Mouse (Mus musculus) adrenal gland, adult 2 months (tissue): ENCODE measurements around the gene Pdia2. TPM values are rescaled to one million over a fixed set of nuclear protein-coding genes. Genes with fewer than 3 reads are reported as not detected.
"Not testable (repeated sequence)": the region's sequence is repeated elsewhere in the genome, so short reads cannot be mapped to it uniquely, and the experiment has no call there.

Experiments used
- DNase-seq: peaks from one replicate; pipeline ENCODE4 v3.0.0; 2021
- polyA plus RNA-seq: library from polyadenylated mRNA; depleted of rRNA; stranded (reverse); fragments of >200 nt; gene quantifications from 2 replicates; pipeline ENCODE4 v1.2.3, GENCODE M21; 2012; rRNA removed
- total RNA-seq, 2 experiments: library from RNA; stranded (reverse); gene quantifications; 2 replicates each; pipeline ENCODE4 v1.2.3; 2021

Gene Pdia2
- total and polyA plus RNA-seq, 3 experiments, result 0.44 to 1.3 (median 0.63) TPM

DNA sequence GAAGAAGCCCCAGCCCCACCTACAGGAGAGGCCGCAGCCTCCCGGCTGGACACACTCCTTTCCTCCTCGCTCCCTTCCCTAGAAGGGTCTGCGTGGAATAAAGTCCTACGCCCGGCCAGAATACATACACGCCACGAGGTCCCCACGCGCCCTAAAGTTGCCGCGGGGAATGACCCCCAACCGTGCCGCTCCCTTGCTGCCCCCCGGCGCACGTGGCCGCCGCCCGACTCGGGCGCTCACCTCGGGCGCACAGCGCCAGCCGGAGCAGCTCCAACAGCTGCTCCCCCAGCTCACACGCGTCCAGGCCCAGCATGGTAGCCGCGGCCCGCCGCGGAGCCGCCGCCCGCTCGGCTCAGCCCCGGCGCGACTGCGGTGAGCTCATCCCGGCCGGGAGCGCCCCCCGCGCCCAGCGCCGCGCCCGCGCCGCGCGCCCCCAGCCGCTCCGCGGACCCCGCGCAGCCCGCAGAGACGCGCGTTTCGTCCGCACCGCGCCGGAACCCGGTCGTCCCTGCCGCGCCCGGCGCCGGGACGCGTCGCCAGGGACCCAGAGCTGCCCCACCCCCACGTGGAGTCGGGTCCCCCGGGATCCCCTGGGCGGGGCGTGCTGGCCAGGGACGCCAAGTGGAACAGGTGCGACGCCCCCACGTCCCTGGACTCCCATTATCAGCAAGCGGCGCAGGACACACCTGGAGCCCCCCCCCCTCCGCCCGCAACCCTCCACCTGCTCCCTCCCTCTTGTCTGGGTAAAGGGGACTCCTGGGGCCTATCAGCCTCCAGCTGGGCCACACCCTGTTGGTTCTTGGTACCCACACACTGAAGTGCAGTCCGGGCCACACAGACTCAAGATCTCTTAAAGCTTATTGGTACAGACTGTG is 2.2 kb upstream of the Pdia2 start:
- DNase-seq, result peak; percentile 54

DNA sequence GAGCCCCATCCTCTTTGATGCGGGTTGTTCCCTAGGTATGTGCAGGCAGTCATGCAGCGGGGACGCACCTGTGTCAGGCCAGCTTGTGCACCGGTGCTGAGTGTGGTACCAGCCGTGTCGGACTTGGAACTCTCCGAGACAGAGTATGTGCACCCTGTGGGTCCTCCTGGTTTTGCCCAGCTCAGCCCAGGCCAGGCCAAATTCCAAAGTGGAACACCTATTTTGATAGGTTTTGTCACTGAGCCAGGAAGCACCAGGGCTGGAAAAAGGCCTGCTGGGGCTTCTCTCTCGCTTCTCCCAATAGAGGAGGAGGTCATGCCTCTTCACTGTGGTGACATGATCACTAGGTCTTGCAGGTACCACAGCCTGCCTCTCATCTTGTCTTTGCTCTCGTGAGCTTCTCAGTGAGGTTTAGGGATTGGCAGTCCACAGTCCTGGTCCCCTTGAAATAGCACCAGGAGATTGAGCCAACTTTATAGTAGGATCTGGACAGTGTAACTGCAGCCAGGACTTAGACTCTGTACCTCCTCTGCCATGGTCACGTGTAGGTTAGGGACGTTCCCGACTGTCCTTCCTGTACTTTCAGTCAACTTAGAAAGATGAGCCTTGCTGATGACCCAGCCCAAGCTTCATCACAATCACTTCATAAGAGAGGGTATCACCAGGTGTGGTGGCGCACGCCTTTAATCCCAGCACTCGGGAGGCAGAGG is 6.3 kb downstream of the Pdia2 start:
- DNase-seq, result no peak

DNA sequence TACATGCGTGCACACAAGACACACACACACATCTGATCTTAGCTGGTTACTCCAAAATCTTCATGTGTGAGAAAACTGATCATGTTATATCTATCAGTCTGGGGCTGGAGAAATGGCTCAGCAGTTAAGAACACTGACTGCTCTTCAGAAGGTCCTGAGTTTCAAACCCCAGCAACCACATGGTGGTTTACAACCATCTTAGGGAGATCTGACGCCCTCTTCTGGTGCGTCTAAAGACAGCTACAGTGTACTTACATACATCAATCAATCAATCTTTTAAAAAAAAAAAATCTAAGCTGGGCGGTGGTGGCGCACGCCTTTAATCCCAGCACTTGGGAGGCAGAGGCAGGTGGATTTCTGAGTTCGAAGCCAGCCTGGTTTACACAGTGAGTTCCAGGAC is 7.4 kb downstream of the Pdia2 start:
- DNase-seq, result not testable (repeated sequence)

DNA sequence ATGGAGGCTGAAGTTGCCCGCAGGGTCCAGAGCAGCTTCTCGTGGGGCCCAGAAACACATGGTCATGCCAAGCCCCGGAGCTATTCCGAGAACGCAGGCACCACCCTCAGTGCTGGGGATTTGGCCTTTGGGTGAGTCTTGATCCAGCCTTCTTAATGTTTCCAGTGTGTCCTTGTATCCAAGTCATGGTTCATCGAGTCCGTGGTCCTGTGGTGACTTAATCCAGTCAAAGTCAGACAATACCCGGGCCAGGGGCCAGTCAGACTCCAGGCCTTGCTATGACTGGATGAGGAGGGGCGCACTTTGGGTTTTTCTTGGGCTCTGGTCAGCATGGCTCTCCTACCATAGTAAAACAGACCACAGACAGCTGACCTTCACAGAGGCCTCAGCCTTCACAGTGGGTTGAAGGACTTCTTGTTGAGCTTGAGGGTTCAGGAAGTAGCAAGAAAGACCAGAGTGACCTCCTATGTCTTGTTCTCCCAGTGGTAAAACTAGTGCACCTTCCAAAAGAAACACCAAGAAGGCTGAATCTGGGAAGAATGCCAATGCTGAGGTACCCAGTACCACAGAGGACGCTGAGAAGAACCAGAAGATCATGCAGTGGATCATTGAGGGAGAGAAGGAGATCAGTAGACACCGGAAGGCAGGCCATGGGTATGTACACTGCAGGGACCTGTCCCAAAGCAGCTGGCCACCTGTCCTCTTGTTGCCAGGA is 10.6 kb downstream of the Pdia2 start:
- no peak for DNase-seq

DNA sequence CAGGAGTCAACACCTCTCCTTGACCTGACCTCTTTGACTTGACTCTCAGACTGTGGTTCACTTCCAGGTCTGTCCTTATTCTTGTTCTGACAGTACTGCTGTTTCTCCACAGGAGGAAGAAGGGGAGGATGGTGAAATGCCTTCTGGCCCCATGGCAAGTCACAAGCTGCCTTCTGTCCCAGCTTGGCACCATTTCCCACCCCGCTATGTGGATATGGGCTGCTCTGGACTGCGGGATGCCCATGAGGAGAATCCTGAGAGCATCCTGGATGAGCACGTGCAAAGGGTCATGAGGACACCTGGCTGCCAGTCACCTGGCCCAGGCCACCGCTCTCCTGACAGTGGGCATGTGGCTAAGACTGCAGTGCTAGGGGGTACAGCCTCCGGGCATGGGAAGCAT is 11.3 kb downstream of the Pdia2 start:
- no peak for DNase-seq

DNA sequence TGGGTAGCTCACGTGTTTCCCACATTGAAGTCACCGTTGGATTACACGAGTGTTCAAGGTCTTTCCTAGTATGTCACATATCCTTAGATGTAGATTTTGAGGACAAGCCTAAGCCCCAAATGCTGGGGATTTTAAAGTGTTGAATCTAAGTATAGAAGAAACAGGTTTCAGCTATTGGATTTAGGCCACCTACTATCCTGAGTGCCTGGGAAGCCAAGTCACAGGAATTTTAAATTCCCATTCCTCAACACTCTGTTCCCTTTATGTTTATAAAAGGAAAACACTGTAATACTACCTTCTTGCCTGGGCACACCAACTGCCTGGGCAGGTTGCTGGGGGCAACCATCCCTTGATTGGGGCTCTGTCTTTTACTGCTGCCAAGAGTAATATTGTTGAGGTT is 17.7 kb downstream of the Pdia2 start:
- no peak for DNase-seq

DNA sequence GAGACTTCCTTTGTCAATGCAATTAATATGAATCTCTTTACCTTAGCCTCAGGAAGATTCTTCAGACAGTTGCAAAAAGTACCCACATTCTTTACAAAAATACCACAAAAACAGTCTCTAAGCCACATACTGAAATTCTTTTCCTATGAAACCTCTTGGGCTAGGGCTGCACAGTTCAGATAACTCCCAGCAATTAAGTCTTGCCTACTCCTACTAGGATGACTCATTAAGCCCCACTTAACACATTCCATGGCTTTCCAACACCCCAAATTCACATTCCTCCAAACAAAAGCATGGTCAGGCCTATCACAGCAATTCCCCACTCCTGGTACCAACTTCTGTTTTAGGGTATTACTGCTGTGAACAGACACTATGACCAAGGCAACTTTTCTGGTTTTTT is 20.3 kb downstream of the Pdia2 start:
- no peak for DNase-seq

DNA sequence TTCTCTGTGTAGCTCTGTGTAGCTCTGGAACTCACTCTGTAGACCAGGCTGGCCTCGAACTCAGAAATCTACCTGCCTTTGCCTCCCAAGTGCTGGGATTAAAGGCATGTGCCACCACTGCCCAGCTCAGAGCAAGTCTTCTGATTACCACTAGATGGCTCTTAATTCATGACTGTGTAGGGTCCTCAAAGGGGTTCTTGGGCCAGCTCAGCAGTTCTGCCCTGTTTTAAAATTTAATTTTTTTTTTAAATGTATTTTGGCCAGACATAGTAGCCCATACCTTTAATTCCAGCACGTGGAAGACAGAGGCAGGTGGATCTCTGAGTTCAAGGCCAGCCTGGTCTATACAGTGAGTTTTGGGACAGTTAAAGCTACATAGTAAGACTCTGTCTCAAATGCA is 23.6 kb downstream of the Pdia2 start:
- not testable (repeated sequence) for DNase-seq

DNA sequence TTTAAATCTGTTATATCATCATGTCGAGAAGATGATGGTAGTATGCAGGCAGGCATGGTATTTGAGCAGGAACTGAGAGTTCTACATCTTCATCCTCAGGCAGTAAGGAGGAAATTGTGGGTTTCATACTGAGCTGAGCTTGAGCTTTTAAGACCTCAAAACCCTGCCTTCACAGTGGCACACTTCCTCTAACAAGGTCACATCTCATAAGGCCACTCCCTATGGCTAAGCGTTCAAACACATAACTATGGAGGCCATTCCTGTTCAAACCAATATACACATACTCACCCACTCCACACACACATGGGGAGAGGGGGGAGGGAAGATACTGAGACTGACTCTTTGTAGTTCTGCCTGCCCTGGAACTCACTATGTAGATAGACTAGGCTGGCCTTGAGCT is 30.8 kb downstream of the Pdia2 start:
- peak; percentile 8 for DNase-seq

DNA sequence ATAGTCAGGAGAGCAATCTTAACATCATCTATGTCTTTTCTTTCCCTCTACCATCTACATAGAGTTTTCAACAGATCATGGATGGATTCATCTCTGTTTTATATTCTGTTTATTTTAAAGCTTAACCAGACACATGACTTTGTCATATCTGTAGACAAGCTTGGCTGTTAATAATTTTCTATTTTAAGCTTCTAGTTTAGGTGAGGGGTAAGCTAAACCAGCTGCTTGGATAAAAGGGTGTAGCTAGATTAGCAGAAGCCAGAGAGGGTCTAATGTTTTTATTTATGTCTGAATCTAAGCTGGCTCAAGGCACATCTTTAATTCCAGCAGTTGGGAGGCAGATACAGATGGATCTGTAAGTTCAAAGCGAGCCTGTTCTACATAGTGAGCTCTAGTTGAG is 36.2 kb downstream of the Pdia2 start:
- DNase-seq, result no peak

DNA sequence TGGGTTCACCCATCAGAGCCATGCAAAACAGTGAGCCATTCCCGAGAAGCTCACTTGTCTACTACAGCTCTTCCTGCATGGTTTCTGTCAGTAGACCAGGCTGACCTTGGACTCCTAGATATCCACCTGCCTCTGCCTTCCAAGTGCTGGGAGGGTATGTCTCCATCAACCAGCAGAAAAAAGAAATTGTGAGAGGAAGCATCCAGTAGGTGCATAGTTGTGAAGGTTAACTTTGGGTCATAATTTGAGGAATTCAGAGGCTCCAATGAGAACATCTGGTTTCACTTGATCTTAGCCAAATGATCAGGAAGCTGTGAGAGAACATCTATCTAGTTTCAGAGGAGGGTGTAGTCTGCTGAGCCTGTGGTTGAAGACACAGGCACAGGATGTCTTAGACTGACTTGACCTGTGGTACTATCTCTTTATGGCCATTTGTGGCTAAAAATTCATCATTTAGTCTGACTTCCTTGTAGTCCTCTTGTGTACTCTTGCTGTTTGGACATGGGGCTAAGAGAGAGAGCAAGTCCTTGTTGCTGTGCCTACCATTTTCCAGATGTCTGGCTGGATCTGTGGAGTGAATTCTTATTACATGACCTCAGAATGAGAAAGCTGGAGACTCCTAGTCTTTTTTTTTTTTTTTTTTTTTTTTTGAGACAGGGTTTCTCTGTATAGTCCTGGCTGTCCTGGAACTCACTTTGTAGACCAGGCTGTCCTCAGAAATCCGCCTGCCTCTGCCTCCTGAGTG is 46.8 kb downstream of the Pdia2 start:
- no peak for DNase-seq

DNA sequence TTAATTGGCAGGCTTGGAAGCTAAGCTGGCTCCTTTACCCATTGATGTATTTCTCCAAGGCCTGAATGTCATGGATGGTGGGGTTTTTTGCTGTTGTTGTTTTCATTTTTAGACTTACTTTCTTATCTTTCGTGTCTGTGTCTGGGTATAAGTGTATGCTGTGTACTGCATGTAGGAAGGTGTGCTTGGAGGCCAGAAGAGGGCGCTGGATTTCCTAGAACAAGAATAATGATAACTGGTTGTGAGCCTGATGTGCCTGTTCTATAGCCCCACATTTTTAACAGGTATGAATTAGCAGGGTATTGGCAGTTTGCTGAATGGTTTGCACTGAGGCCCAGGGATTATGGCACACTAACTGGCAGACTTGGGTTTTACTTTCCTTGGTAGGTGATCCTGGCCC is 49.8 kb downstream of the Pdia2 start:
- DNase-seq, result no peak

Other genes with a start within 250 kb of the Pdia2 start
- not detected for gene A930017K11Rik, start 246.5 kb downstream of the Pdia2 start, total RNA-seq
- gene A930017K11Rik, start 246.5 kb downstream of the Pdia2 start, polyA plus RNA-seq, result 0.13 TPM in 1 of 2 replicates, not detected in the other
- gene Capn15, start 213.3 kb downstream of the Pdia2 start, total RNA-seq, result 10 to 100 TPM; 16.3 to 18.1 TPM
- gene Capn15, start 213.3 kb downstream of the Pdia2 start, polyA plus RNA-seq, result 49.0 and 51.5 TPM in 2 replicates
- 10 to 100 TPM; 21.8 to 22.5 TPM for gene Rab11fip3, start 129.5 kb downstream of the Pdia2 start, total RNA-seq
- gene Rab11fip3, start 129.5 kb downstream of the Pdia2 start, polyA plus RNA-seq, result 23.8 and 30.7 TPM in 2 replicates
- gene Decr2, start 108.8 kb downstream of the Pdia2 start, total RNA-seq, result 10 to 100 TPM; 24.2 to 25.2 TPM
- 8.5 and 10.2 TPM in 2 replicates for gene Decr2, start 108.8 kb downstream of the Pdia2 start, polyA plus RNA-seq
- gene Nme4, start 103.5 kb downstream of the Pdia2 start, total RNA-seq, result 1 to 10 TPM; 2.5 to 5.1 TPM
- gene Nme4, start 103.5 kb downstream of the Pdia2 start, polyA plus RNA-seq, result 19.4 and 23.9 TPM in 2 replicates
- gene Tmem8, start 85.8 kb downstream of the Pdia2 start, total RNA-seq, result 1 to 10 TPM; 7.8 to 8.4 TPM
- 25.4 and 26.9 TPM in 2 replicates for gene Tmem8, start 85.8 kb downstream of the Pdia2 start, polyA plus RNA-seq
- 10 to 100 TPM; 77.7 to 87.8 TPM for gene Mrpl28, start 75.6 kb downstream of the Pdia2 start, total RNA-seq
- gene Mrpl28, start 75.6 kb downstream of the Pdia2 start, polyA plus RNA-seq, result 78.6 and 81.4 TPM in 2 replicates
- gene Axin1, start 60.4 kb downstream of the Pdia2 start, total RNA-seq, result 10 to 100 TPM; 38.5 to 39.3 TPM
- 15.1 and 17.6 TPM in 2 replicates for gene Axin1, start 60.4 kb downstream of the Pdia2 start, polyA plus RNA-seq
- gene Rgs11, start 3.9 kb upstream of the Pdia2 start, total RNA-seq, result 10 to 100 TPM; 31.9 to 37.2 TPM
- 147 and 149 TPM in 2 replicates for gene Rgs11, start 3.9 kb upstream of the Pdia2 start, polyA plus RNA-seq
- gene Arhgdig, start 8.7 kb upstream of the Pdia2 start, total RNA-seq, result 10 to 100 TPM; 11.4 to 16.3 TPM
- gene Arhgdig, start 8.7 kb upstream of the Pdia2 start, polyA plus RNA-seq, result 9.8 and 13.7 TPM in 2 replicates
- 100 to 1,000 TPM; 110 to 137 TPM for gene Fam234a, start 45.2 kb upstream of the Pdia2 start, total RNA-seq
- 103 and 112 TPM in 2 replicates for gene Fam234a, start 45.2 kb upstream of the Pdia2 start, polyA plus RNA-seq
- gene Luc7l, start 53.8 kb upstream of the Pdia2 start, total RNA-seq, result 10 to 100 TPM; 44.3 to 58.6 TPM
- 26.4 and 30.5 TPM in 2 replicates for gene Luc7l, start 53.8 kb upstream of the Pdia2 start, polyA plus RNA-seq
- 10 to 100 TPM; 31.7 to 48.5 TPM for gene Neurl1b, start 215.7 kb upstream of the Pdia2 start, total RNA-seq
- 142 and 152 TPM in 2 replicates for gene Neurl1b, start 215.7 kb upstream of the Pdia2 start, polyA plus RNA-seq